Mouse (Mus musculus) heart, postnatal 0 days (tissue): ENCODE data around the gene Kif5a. TPM values are rescaled to one million over a fixed set of nuclear protein-coding genes. Genes with fewer than 3 reads are reported as not detected.

Experiments
- ATAC-seq: fragments of 200-750 bp; cut with Nextera tagmentation; 2 replicates; pipeline ENCODE4 v1.8.0; 2017; ENCODE audit warnings: low read depth, moderate number of reproducible peaks, moderate library complexity; ENCODE audit not compliant: insufficient read depth
- DNase-seq: peaks from one replicate; pipeline ENCODE4 v3.0.0-alpha.2; 2016; ENCODE audit warnings: low spot score
- H3K27ac ChIP-seq: fragments of 300-500 bp; sonication (generic); 2 replicates; pipeline ENCODE4 v1.5.1; 2014; ENCODE audit warnings: low read depth, mild to moderate bottlenecking
- H3K27me3 ChIP-seq: fragments of 300-500 bp; sonication (generic); 2 replicates; pipeline ENCODE4 v1.6.1; 2014; ENCODE audit warnings: low read length, mixed read lengths; ENCODE audit not compliant: control insufficient read depth, insufficient read depth
- H3K36me3 ChIP-seq: fragments of 300-500 bp; sonication (generic); replicated peaks from 2 replicates; pipeline ENCODE4 v1.6.1; 2014; ENCODE audit warnings: low read length, mixed read lengths; ENCODE audit not compliant: control insufficient read depth, insufficient read depth
- H3K4me1 ChIP-seq: fragments of 300-500 bp; sonication (generic); 2 replicates; pipeline ENCODE4 v1.6.1; 2014; ENCODE audit warnings: antibody characterized with exemption; ENCODE audit not compliant: control insufficient read depth, insufficient read depth
- H3K4me2 ChIP-seq: fragments of 300-500 bp; sonication (generic); 2 replicates; pipeline ENCODE4 v1.6.1; 2014; ENCODE audit warnings: low read depth, mild to moderate bottlenecking, low read length, moderate library complexity
- H3K4me3 ChIP-seq: fragments of 300-500 bp; sonication (generic); 2 replicates; pipeline ENCODE4 v1.5.1; 2014; ENCODE audit warnings: low read depth, low read length
- H3K9ac ChIP-seq: fragments of 300-500 bp; sonication (generic); replicated peaks from 2 replicates; pipeline ENCODE4 v1.6.1; 2014; ENCODE audit warnings: low read depth, low read length, mixed read lengths
- H3K9me3 ChIP-seq: fragments of 300-500 bp; sonication (generic); replicated peaks from 2 replicates; pipeline ENCODE4 v1.6.1; 2016; ENCODE audit warnings: low read length; ENCODE audit not compliant: control insufficient read depth
- CTCF ChIP-seq: IDR thresholded peaks from 2 replicates; pipeline ENCODE4 v1.5.1; 2016; ENCODE audit warnings: antibody characterized with exemption, control low read depth, low read depth
- EP300 ChIP-seq: IDR thresholded peaks from 2 replicates; pipeline ENCODE4 v1.6.1; 2016; ENCODE audit warnings: antibody characterized with exemption, low read depth
- WGBS: fragments of 180-500 bp; shearing (Covaris S2); extraction: QIAGEN DNeasy Blood & Tissue Kit; methylation state at CpG from one replicate; pipeline ENCODE4 v1.1.7; 2014; 5-methylcytosine and 5-hydroxymethylcytosine counted together
- polyA plus RNA-seq: library from polyadenylated mRNA; unstranded; fragments of >200 nt; fragmentation: Nextera tagmentation; extraction: Ambion mirVana; gene quantifications from 2 replicates; pipeline ENCODE4 v1.2.1, GENCODE M21; 2015
- total RNA-seq: library from RNA; depleted of rRNA; stranded (reverse); fragments of >200 nt; gene quantifications from 2 replicates; pipeline ENCODE4 v1.2.3, GENCODE M21; 2014; ENCODE audit warnings: low replicate concordance

Kif5a gene
- total and polyA plus RNA-seq, 2 experiments from 2014 or later, result 0.11 to 0.27 TPM

DNA sequence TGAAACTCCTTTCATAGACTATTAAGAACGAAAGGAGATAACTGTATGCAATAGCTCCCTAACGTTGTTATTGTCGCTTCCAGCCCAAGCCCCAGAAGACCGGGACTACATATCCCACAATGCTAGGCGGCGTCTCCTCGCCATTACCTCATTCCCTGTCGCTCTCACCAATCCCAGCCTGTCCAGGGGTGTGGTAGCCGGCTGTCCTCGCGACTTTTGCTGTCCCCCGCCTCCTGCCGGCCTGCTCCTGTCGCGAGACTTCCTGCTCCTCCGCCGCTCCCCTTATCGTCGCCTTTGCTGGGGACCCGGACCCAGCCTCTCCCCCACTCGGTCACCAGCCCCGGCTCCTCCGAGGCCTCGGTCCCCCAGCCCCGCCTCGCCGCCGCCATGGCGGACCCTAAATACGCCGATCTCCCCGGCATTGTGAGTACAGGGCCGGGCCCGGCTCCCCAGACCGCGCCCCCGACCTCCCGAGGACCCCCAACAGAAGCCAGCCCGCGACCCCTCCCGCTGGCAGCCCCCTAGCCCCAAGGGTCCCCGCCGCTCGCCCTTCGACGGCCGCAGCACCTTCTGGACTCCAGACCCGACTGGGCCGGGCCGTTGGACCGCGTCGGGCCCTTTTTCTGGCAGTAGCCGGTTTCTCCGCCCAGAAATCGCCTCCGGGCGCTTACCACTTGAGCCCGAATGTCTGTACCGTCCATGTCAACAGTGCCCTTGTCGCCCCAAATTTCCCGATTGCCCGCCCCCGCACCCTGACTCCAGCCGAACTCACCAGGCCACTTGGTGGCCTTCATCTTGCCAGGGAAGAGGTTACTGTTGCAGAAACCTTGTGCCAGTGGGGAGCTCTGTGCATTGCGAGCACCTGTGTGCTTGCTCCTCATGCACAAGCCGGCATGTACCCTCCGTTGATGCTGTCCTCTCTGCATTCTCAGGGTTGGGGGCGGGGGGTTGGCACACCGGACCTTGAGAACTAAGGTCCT is 3.3 kb upstream of the Kif5a start, which contains the start of gene Dctn2:
Gene Dctn2 (plus strand): TSS at position 257 of the 980 bp plus-strand sequence.
- peak; percentile 99 for DNase-seq
- peak within 1 kb of the TSS; percentile 89 for H3K4me3 ChIP-seq
- H3K36me3 ChIP-seq, result peaks cover 23% of the 10 kb centered on the region
- TF ChIP-seq EP300 (peak; percentile 80), CTCF (no peak)
- peaks cover 28% of the 10 kb centered on the region for H3K27me3 ChIP-seq
- peak within 1 kb of the TSS; percentile 96 for H3K9ac ChIP-seq
- H3K27ac ChIP-seq, result peak within 1 kb of the TSS; percentile 90
- peaks cover 17% of the 10 kb centered on the region for H3K4me1 ChIP-seq
- ATAC-seq, result peak; percentile 98
- peak within 1 kb of the TSS; percentile 90 for H3K4me2 ChIP-seq
- H3K9me3 ChIP-seq, result no peaks in the 10 kb centered on the region
- under 1% methylated on average over 69 of the region's 70 CpGs for WGBS

DNA sequence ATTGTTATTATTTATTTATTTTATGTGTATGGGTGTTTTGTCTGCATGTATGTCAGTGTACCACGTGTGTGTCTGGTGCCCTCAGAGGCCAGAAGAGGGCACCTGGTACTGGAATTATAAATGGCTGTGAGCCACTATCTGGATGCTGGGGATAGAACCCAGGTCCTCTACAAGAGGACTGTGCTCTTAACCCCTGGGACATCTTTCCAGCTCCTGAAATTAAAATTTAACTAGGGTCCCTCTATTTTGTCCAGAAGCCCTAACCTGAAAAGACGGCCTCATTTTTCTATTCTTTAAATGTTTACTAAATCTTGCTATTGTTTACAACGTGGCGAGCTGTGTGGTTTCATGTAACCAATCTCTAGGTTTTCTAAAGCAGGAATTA is 2.6 kb upstream of the Kif5a start:
- Histone ChIP-seq H3K36me3 (peaks cover 16% of the 10 kb centered on the region), H3K27me3 (peaks cover 34% of the 10 kb centered on the region), H3K4me2 (peak overlapping the region; percentile 30), H3K9ac (no peak overlapping the region), H3K9me3 (no peaks in the 10 kb centered on the region), H3K4me1 (peaks cover 17% of the 10 kb centered on the region), H3K27ac (no peak overlapping the region), H3K4me3 (peak overlapping the region; percentile 89)
- ATAC-seq (no peak), DNase-seq (no peak)
- TF ChIP-seq EP300 (no peak), CTCF (peak; percentile 28; the same call in 1 of the 2 replicates)
- WGBS, result 30% methylated on average over 4 of the region's 4 CpGs

DNA sequence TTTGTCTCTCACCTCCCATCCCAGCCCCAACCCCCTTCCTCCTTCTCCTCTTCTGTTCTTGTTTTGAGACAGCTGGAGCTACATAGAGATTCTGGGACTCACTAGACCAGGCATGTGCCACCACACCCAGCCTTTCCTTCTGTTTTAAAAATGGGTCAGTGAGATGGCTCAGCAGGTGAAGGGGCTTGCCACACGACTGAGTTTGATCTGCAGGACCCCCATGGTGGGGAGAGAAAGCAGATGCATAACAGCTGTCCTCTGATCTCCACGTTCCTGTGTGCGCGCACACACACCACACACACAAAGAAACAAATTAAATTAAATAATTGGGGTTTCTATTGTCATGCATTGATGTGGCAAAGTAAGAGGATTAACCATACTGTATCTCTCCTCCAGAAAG is 1.8 kb upstream of the Kif5a start:
- TF ChIP-seq EP300, result no peak
- no peak for TF ChIP-seq CTCF
- no peak for DNase-seq
- WGBS, result 73% methylated on average over 4 of the region's 4 CpGs
- Histone ChIP-seq H3K4me2 (no peak overlapping the region), H3K27me3 (peaks cover 35% of the 10 kb centered on the region), H3K4me3 (no peak overlapping the region), H3K9me3 (no peaks in the 10 kb centered on the region), H3K36me3 (peaks cover 8% of the 10 kb centered on the region), H3K9ac (no peak overlapping the region), H3K4me1 (peaks cover 17% of the 10 kb centered on the region), H3K27ac (no peak overlapping the region)
- no peak for ATAC-seq

DNA sequence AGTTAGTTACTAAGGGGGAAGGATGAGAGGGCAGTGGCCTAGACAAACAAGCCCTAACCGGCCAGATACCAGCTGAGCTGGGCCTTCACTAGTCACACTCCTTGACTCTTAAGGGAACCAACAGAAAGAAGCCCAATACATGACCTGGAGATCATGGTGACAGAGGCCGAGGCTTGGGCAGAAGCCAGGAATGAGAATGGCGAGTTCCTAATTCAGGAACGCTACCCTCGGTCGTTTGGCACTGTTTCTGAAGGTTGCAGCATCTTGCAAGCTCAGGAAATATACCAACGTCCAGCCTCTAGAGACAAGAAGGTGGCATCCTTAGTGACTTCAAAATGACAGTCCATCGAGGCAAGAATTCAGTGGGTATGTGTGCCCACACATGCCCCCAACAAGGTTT is 1.2 kb upstream of the Kif5a start:
- peaks cover 17% of the 10 kb centered on the region for H3K4me1 ChIP-seq
- peaks cover 35% of the 10 kb centered on the region for H3K27me3 ChIP-seq
- no peak for TF ChIP-seq CTCF
- TF ChIP-seq EP300, result no peak
- peaks cover 5% of the 10 kb centered on the region; the same call in 1 of the 2 replicates for H3K36me3 ChIP-seq
- no peaks in the 10 kb centered on the region for H3K9me3 ChIP-seq
- ATAC-seq, result no peak
- H3K4me2 ChIP-seq, result no peak overlapping the region
- H3K27ac ChIP-seq, result no peak overlapping the region
- DNase-seq, result no peak
- WGBS, result 68% methylated on average over 8 of the region's 8 CpGs
- no peak overlapping the region for H3K9ac ChIP-seq
- H3K4me3 ChIP-seq, result no peak overlapping the region

DNA sequence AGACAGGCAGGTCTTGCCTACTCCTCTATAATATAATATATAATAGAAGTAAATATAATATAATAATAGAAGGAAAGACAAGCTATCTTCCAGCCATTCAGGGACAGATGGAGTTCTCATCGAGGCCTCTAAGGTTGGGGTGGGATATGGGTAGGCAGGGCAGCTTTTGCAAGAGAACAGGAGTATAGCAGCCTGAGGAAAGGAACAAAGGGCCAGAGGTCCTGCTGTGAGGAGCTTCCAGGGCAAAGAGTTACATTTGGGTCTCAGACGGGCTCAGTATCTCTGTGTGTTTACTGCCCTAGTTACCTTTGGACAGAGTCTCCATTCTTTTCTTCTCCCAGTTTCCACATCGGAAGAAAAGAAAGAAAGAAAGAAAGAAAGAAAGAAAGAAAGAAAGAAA is 483 bp upstream of the Kif5a start:
- no peak overlapping the region for H3K27ac ChIP-seq
- no peak for DNase-seq
- whole genome bisulfite sequencing, result 55% methylated on average over 3 of the region's 3 CpGs
- no peak overlapping the region for H3K9ac ChIP-seq
- no peaks in the 10 kb centered on the region for H3K9me3 ChIP-seq
- peaks cover 35% of the 10 kb centered on the region for H3K27me3 ChIP-seq
- H3K4me1 ChIP-seq, result peaks cover 17% of the 10 kb centered on the region
- TF ChIP-seq EP300, result no peak
- TF ChIP-seq CTCF, result no peak
- H3K4me2 ChIP-seq, result peak overlapping the region; percentile 69; the same call in 1 of the 2 replicates
- ATAC-seq, result no peak
- no peak overlapping the region for H3K4me3 ChIP-seq
- H3K36me3 ChIP-seq, result no peaks in the 10 kb centered on the region; the same call in 1 of the 2 replicates
